In the genomic region with DNA sequence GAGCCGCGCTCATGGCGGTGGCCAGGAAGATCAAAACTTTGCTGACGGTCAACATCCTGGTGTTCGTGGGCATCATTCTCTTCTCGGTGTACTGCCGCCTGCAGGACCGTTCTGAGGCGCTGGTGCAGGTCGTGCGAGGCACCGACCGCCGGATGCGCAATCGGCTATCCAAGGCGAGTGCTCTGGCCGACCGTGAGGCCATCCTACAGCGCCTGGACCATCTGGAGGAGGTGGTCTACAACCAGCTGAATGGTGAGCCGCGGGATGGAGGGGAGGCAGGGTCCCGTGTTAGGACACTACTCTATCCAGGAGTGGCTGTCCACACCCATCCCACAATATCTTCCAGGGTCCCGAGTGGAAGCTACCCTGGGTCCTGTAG, we compare ENCODE assay signal across 8 mouse cellular contexts. TPM values are rescaled to one million over a fixed set of nuclear protein-coding genes. Genes with fewer than 3 reads are reported as not detected.
A peak's percentile ranks its signal among the peaks of the same experiment; 100 is the strongest.
DNase-seq lines count a peak whose midpoint lies in the region; ATAC-seq and TF ChIP-seq lines count a peak whose summit lies in the region.

No protein-coding gene starts in this region.

- H3K27me3 ChIP-seq in embryonic facial prominence, embryonic 10.5 days (replicated peaks; ENCODE audit: low read depth, poor library complexity, severe bottlenecking), result peaks cover 88% of the 10 kb centered on the region
- H3K27me3 ChIP-seq in hindbrain, postnatal 0 days (ENCODE audit: insufficient read depth, low read length), result no peaks in the 10 kb centered on the region; the same call in 1 of the 2 replicates
- peaks cover 38% of the 10 kb centered on the region for H3K27me3 ChIP-seq in neural tube, embryonic 12.5 days (replicated peaks)

- no peaks in the 10 kb centered on the region for H3K36me3 ChIP-seq in embryonic facial prominence, embryonic 10.5 days (replicated peaks)
- no peaks in the 10 kb centered on the region for H3K36me3 ChIP-seq in hindbrain, postnatal 0 days (ENCODE audit: insufficient read depth, low read length)
- H3K36me3 ChIP-seq in neural tube, embryonic 12.5 days, result no peaks in the 10 kb centered on the region

- H3K4me2 ChIP-seq in hindbrain, postnatal 0 days (ENCODE audit: low read depth, low read length), result peak overlapping the region; percentile 56
- H3K4me2 ChIP-seq in neural tube, embryonic 12.5 days (replicated peaks), result peak overlapping the region; percentile 71

- H3K4me3 ChIP-seq in layer of hippocampus, adult 2 months, result peak overlapping the region; percentile 72
- peak overlapping the region; percentile 59 for H3K4me3 ChIP-seq in embryonic facial prominence, embryonic 10.5 days
- H3K4me3 ChIP-seq in hindbrain, postnatal 0 days (ENCODE audit: low read length), result peak overlapping the region; percentile 57
- H3K4me3 ChIP-seq in neural tube, embryonic 12.5 days, result peak overlapping the region; percentile 47

- WGBS in embryonic facial prominence, embryonic 10.5 days, result 2% methylated on average over 24 of the region's 24 CpGs
- 3% methylated on average over 24 of the region's 24 CpGs for WGBS in hindbrain, postnatal 0 days
- WGBS in neural tube, embryonic 12.5 days, result 3% methylated on average over 24 of the region's 24 CpGs

- ATAC-seq in hindbrain, postnatal 0 days, result peak; percentile 37
- peak; percentile 43; the same call in 1 of the 2 replicates for ATAC-seq in neural tube, embryonic 12.5 days (ENCODE audit: low FRiP score, low read depth)
- ATAC-seq in monocyte, adult 5-6 weeks (replicated peaks; ENCODE audit: insufficient number of reproducible peaks, low FRiP score, low TSS enrichment, poor library complexity, severe bottlenecking), result no peak

- peaks cover 12% of the 10 kb centered on the region for H3K4me1 ChIP-seq in embryonic facial prominence, embryonic 10.5 days
- no peaks in the 10 kb centered on the region for H3K4me1 ChIP-seq in hindbrain, postnatal 0 days (ENCODE audit: insufficient read depth, low read length)
- peaks cover 22% of the 10 kb centered on the region for H3K4me1 ChIP-seq in neural tube, embryonic 12.5 days

- H3K9me3 ChIP-seq in embryonic facial prominence, embryonic 10.5 days, result no peaks in the 10 kb centered on the region
- H3K9me3 ChIP-seq in hindbrain, postnatal 0 days (ENCODE audit: low read length), result no peaks in the 10 kb centered on the region
- H3K9me3 ChIP-seq in neural tube, embryonic 12.5 days, result no peaks in the 10 kb centered on the region

- peak overlapping the region; percentile 82 for H3K27ac ChIP-seq in layer of hippocampus, adult 2 months
- no peak overlapping the region for H3K27ac ChIP-seq in embryonic facial prominence, embryonic 10.5 days (replicated peaks)
- H3K27ac ChIP-seq in hindbrain, postnatal 0 days, result peak overlapping the region; percentile 64; the same call in 1 of the 2 replicates
- H3K27ac ChIP-seq in neural tube, embryonic 12.5 days, result no peak overlapping the region

- no peak for DNase-seq in layer of hippocampus, adult 2 months (ENCODE audit: low spot score in 2 of 2)
- no peak for DNase-seq in layer of hippocampus, postnatal 36 days
- DNase-seq in embryonic facial prominence, embryonic 10.5 days (ENCODE audit: low spot score), result no peak
- DNase-seq in hindbrain, postnatal 0 days (ENCODE audit: low spot score), result no peak
- DNase-seq in thymus, postnatal 0 days (ENCODE audit: low spot score), result no peak
- no peak for DNase-seq in urinary bladder, postnatal 36 days (ENCODE audit: low spot score in 2 of 2)

- peak; percentile 43 for TF ChIP-seq CTCF in layer of hippocampus, adult 2 months (conservative IDR thresholded peaks at IDR 0.05)
- peak; percentile 56 for TF ChIP-seq CTCF in hindbrain, postnatal 0 days (IDR thresholded peaks at IDR 0.05; ENCODE audit: low read depth)

- peak overlapping the region; percentile 60 for H3K9ac ChIP-seq in hindbrain, postnatal 0 days (replicated peaks; ENCODE audit: low read length)
- H3K9ac ChIP-seq in neural tube, embryonic 12.5 days, result peak overlapping the region; percentile 66

RNA-seq across cellular contexts. Expression of gene Galnt9, which starts 0.5 kb away (rescaled TPM):
- total RNA-seq in layer of hippocampus, adult 2 months (2021), result 100 to 1,000 TPM in 1 of 2 experiments, 10 to 100 TPM in 1; 98.3 to 111 TPM
- 100 to 1,000 TPM; 105 to 109 TPM for total RNA-seq in layer of hippocampus, postnatal 36 days (2021)
- polyA plus RNA-seq in embryonic facial prominence, embryonic 10.5 days (2016; fragmentation: Nextera tagmentation; extraction: Ambion mirVana), result 1.5 and 2.1 TPM in 2 replicates
- total RNA-seq in hindbrain, postnatal 0 days (2014; rRNA removed), result 26.7 and 27.8 TPM in 2 replicates
- 16.4 and 19.8 TPM in 2 replicates for polyA plus RNA-seq in hindbrain, postnatal 0 days (2015; fragmentation: Nextera tagmentation; extraction: Ambion mirVana)
- 10.6 and 15.0 TPM in 2 replicates for polyA plus RNA-seq in neural tube, embryonic 12.5 days (2016; fragmentation: Nextera tagmentation; extraction: Ambion mirVana)
- polyA plus RNA-seq in thymus, postnatal 0 days (2015; fragmentation: Nextera tagmentation; extraction: Ambion mirVana), result 0.46 and 0.53 TPM in 2 replicates
- 3.7 to 5.5 TPM (median 5.0 TPM) in 3 replicates for total RNA-seq in monocyte, adult 5-6 weeks (2017)

Comparison
In these comparisons a context has a peak if more than half of its experiments do, and no peak if none do; other contexts are left out.
1. H3K27ac ChIP-seq: peak in layer of hippocampus, adult 2 months (single experiment) and hindbrain, postnatal 0 days (single experiment); none in embryonic facial prominence, embryonic 10.5 days (single experiment) and neural tube, embryonic 12.5 days (single experiment).
2. Peak in every context shown above with its lines, with median percentiles within 50 percentile points of each other: H3K4me3 ChIP-seq.